Mouse (Mus musculus) A20 (cell line): ENCODE results near the gene Sowahc.

Experiments used
- DNase-seq: peaks from one replicate; pipeline ENCODE4 v3.0.0-alpha.2; 2011; ENCODE audit warnings: low read depth, low spot score

The Sowahc gene

GRCm38 (mm10) chr10:59221473-59222270 is at the start of gene Sowahc, which contains the start of gene Sept10:
Gene Sowahc, plus strand, starts transcription at chr10:59221953.
Gene Sept10, minus strand, starts transcription at chr10:59221847.
- peak; percentile 98 for DNase-seq

DNA sequence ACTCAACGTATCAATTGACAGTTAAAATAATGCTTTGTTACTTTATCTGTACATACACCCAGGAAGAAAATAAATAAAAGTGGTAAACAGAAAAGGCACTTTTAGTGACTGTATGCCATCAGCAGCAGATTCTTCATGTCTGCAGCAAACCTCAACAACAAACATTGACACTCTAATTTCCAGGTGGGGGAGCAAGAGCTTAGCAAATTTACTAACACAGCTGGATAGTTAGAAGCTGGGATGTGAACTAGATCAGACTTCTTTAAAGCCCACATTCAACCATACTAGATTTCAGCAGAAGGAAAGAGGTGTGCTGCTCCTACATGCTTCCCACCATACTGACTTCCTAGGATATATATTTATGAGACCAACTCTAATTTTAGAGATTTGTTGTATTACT is 49.2 kb upstream of the Sowahc start:
- peak; percentile 28 for DNase-seq

DNA sequence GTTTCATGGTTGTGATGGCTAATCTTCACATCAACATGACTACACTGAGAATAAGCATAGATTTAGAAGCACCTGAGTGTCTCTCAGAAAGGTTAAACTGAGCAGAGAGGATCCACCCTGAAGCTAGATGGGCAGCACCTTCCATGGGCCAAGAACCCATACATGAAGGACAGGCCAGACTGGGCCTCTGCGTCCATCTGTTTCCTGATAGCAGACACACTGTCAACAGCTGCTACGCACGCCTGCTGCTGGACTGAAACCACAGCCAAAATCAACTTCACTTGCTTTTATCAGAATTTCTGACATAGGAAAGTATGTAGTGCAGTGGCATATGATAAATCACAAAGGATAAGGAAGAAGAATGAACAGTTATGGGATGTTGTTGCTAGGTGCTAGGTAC is 42.1 kb upstream of the Sowahc start:
- no peak for DNase-seq

DNA sequence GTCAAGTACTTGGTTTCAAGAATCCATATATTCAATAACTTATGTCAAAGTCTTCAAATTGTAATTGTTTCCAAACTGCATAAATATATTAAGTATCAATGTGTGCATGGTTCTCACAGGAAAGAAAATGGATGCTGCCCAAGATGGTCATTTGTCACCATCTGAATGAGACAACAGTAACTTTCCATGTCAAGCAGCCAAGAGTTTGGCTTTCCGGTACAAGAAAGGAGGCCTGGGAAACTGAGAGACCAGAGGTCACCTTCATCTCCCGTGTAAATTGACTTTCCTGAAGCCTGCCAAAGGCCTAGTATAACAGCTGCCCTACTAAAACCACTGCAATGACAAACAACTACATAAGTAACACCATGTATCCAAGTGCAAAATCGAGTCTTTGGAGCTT is 39.4 kb upstream of the Sowahc start:
- no peak for DNase-seq

DNA sequence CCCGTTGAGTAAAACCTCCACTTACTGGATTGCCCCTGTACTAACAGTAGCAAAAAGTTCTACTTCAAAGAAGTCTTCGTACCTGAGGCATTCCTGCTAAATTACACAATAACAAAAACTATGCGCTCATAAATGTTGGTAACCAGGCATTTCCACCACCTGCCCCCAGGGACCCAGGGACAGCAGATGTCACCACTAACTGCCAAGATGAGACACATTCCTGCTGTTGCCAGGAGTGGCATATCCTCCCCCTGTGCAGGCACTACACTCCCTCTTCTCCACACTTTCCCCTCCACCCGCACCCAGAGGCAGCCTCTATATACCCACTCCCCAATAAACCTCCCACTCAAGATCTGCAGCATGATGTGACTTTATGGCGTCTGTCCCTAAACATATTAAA is 26.9 kb upstream of the Sowahc start:
- no peak for DNase-seq

DNA sequence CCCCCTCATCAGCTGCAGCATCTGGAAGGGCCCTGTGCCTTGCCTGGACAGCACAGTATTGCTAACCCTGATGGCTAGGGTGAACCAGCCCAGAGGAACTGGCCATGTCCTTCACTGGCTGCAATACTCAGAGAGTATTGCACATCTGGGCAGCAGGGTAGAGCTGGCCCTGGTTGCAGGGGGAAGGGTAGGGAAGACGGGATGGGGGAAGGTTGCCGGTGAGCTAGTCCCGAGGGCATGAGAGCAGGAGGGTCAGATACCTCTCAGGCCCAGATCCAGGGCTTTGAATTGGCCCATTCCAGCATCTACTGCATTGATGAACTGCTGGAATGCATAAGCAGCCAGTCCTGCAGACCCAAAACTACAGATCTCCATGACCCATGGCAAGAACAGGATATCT is 25.0 kb upstream of the Sowahc start:
- DNase-seq = no peak

DNA sequence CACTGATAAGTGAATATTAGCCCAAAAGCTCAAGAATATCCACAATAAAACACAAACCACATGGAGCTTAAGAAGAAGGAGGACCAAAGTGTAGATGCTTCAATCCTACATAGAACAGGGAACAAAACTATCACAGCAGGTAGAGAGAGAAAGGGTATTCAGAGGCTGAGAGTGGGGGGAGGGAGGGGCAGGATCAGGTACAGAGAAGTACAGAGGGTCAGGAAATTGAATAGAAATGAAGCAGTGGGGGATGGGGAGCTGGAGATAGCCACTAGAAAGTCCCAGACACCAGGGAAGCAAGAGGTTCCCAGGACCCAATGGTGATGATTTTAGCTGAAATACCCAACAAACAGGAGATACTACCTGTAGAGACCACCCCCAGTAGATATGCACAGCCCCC is 21.7 kb upstream of the Sowahc start:
- no peak for DNase-seq

GRCm38 (mm10) chr10:59220824-59221472 is 805 bp upstream of the Sowahc start:
- no peak for DNase-seq

- peak; percentile 81 for DNase-seq
Measured at GRCm38 (mm10) chr10:59222271-59223101, 733 bp downstream of the Sowahc start.

DNA sequence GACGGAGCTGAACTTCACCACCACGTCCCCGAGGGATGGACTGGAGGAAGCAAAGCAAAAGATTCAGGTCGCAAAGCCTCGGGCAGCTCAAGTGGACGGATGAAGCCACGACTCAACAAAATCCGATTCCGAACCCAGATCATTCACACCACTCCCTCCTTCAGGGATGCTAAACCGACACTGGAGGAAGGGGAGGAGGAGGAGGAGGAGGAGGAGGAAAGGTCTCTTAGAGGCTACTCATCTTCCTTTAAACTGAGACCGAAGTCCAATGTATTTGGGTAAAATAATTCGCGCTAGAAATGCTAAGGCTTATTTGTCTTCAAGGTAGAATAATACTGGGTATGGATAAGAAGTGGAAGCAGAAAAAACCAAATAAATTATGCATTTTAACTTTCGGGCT is 1.5 kb downstream of the Sowahc start:
- DNase-seq = no peak

DNA sequence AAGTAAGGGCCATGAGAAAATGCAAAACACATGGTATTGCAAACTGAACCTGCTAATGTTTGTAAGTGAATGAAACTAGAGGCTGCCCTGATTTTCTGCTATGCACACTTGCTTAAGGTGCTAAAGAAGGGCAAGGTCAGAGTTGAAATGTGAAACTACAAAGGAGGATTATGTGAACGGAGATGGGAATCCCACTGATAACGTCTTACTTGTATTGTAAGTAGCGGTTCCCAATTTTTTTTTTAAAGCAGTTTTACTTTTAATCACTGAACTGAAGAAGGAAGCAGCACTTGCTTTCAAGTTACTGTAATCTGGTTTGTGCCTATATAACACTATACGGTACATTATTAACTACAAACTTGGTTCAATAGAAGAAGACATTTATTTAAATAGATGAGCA is 2.1 kb downstream of the Sowahc start:
- DNase-seq = peak; percentile 69

DNA sequence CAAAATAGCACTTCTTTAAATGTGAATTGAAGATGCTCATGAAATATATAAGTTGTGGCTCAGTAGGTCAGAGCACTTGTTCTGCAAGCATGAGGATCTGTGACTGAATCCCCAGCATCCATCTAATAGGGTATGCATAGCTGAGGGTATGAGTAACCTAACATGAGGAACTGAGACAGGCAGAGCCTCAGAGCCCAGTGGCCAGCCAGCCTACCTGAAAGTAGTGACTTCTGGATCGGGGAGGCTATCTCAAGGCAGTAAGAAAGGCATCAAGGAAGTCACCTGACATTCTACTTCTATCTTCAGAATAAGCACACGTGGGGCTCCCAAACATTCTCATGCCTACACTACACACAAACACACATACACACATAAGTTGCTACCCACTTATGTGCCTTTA is 3.4 kb downstream of the Sowahc start:
- peak; percentile 82 for DNase-seq

- no peak for DNase-seq
Measured at GRCm38 (mm10) chr10:59229205-59229820, 7.6 kb downstream of the Sowahc start.

DNA sequence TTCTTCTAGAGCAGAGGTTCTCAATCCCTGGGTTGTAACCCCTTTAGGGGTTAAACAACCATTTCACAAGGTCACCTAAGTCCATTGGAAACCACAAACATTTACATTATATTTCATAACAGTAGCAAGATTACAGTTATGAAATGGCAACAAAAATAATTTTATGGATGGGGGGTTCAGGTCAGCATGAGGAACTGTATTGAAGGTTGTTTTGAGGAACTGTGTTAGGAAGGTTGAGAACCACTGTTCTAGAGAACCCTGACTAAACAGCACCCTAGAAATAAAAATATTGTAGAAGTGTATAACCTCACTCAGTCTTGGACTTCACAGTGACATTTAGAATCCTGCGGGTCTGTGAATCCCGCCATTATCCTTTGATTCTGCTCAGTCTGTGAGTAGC is 13.5 kb downstream of the Sowahc start:
- no peak for DNase-seq

DNA sequence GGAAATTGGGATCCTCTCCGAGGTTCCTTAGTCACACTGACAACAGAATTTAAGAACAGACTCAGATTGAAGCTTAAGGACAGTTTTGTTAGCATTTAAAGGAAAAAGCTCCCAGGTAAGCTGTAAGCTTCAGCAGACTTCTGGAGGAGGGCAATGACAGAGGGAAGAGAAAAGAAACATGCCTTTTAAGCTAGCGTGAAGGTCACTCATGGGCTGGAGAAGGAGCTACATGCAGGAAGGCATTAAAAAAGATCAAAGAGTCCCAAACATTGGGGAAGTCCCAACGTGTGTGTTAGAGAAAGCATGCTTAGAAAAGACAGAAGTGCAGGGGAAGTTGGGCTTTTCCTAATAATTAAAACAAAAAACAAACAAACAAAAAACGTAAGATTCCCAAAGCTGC is 14.1 kb downstream of the Sowahc start:
- DNase-seq = no peak

DNA sequence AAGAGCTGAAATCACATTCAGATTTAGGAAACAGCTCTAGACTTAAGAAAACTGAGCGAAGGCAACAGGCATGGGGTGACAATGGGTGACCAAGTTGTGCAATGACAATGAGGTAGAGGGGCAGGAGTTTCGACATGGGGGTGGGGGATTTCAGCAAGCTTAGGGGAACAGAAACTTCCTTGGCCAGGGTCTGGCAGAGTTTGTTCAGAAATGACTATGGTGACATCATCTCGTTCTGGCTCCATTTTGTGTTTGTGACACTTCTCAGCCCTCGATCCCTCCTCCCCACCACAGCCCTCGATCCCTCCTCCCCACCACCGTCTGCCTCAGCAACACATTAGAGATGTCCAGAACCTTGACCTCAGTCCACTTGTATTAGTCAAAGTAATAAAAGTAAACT is 14.7 kb downstream of the Sowahc start:
- peak; percentile 87 for DNase-seq

- DNase-seq = peak; percentile 26
Measured at GRCm38 (mm10) chr10:59237757-59238156, 16.0 kb downstream of the Sowahc start.

DNA sequence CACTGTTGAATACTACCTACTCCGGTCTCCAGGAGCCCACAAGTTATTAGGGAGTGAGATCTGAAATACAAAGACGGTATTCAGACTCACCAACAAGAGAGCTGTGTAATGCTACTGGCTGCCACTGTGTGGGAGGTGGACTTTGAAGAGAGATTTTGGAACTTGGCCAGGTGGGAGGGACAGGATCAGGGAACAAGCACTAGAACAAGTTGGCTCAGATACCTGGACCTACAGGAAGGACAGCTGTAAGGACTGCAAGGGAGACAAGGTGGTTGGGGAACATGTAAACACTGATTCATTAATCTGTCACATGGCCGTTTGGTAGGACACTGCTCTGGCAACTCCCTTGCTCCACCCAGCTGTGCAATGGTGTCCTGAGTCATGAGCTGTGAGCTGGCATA is 19.4 kb downstream of the Sowahc start:
- DNase-seq = no peak

- DNase-seq = no peak
Measured at GRCm38 (mm10) chr10:59249531-59249930, 27.8 kb downstream of the Sowahc start.

- DNase-seq = no peak
Measured at GRCm38 (mm10) chr10:59250679-59251078, 28.9 kb downstream of the Sowahc start.

DNA sequence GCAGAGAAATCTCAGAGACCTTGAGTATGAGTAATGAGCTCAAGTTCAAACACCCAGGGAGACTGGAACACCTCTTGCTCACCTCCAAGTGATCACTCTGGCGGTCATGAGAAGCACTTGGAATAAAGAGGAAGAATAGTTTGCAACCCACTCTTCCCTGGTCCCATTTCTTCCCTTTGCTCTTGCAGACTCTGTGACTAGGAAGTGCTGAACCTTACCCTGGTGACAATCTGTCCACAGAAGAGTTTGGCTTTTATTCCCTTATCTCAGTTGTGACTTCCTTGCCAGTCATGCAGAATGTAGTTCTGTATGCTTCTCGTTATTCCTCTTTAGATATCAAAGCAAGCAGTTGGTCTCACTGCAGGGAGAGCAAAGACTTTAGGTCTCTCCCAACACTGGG is 30.2 kb downstream of the Sowahc start:
- no peak for DNase-seq

DNA sequence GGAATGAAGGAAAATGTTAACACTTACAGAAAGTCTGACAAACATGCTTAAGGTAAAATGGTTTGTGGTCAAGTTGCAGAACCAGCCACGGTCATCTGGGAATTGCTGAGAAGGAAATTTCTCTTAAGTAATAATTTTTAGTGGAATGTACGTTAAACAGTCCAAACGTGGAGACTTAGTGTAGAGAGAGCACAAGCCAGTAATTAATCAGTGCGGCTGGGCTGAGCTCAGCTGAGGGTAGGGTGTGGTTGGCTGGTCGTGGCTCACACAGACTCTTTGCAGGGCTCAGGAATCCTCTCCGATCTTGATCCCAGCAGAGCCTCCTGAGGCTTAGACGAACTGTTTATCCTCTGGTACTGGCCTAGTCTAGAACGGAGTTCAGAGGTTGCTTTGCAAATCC is 30.6 kb downstream of the Sowahc start:
- DNase-seq = no peak
